Mouse (Mus musculus) NIH3T3 (cell line): Measurements from ENCODE around the gene Ppp1r13l.

Experiments
- DNase-seq: peaks from one replicate; pipeline ENCODE4 v3.0.0-alpha.2; 2012; ENCODE audit warnings: low read depth

Ppp1r13l gene

GRCm38 (mm10) chr7:19365376-19365775 lies 5.8 kb downstream of the Ppp1r13l start:
- no peak for DNase-seq

DNA sequence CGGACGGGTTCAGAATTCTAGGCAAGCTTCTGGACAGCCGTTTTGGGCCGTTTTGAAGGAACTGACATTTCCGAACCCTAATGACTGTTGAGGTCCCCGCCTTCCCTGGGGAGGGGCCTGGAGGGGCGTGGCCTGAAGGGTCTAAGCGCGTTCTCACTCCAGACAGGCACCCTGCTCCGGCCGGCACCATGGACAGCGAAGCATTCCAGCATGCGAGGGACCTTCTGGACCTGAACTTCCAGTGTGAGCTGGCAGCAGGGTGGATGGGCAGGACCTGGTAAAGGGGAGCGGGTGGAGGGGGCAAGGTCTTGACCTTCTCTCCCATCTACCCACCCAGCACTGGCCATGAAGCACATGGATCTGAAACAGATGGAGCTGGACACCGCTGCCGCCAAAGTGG lies 8.8 kb downstream of the Ppp1r13l start:
- peak; percentile 17 for DNase-seq

GRCm38 (mm10) chr7:19369823-19370425 lies 10.4 kb downstream of the Ppp1r13l start:
- DNase-seq: no peak

GRCm38 (mm10) chr7:19373367-19373766 lies 13.8 kb downstream of the Ppp1r13l start:
- DNase-seq: no peak

- no peak for DNase-seq
These were observed 15.8 kb downstream of the Ppp1r13l start for GRCm38 (mm10) chr7:19375368-19375767.

GRCm38 (mm10) chr7:19376019-19376418 lies 16.5 kb downstream of the Ppp1r13l start:
- no peak for DNase-seq

GRCm38 (mm10) chr7:19378049-19378448 lies 18.5 kb downstream of the Ppp1r13l start:
- DNase-seq: no peak

- peak; percentile 99 for DNase-seq
These were observed 22.0 kb downstream of the Ppp1r13l start, which contains the start of gene Ercc2 for GRCm38 (mm10) chr7:19381377-19382165. Gene Ercc2 (plus strand): TSS chr7:19382010.

DNA sequence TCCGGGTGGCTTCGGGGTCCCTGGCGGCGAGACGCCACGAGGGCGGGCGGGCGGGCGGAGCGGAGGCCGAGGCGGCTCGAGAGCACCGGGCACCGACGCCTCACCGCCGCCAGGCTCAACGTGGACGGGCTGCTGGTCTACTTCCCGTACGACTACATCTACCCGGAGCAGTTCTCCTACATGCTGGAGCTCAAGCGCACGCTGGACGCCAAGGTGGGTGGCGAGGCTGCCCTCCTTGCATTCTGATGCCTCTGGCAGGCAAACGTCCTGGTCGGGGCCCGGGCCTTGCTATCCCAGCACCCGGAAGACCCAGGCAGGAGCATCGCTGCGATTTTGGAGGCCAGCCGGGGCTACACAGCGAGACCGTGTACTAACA lies 22.6 kb downstream of the Ppp1r13l start:
- DNase-seq: no peak

DNA sequence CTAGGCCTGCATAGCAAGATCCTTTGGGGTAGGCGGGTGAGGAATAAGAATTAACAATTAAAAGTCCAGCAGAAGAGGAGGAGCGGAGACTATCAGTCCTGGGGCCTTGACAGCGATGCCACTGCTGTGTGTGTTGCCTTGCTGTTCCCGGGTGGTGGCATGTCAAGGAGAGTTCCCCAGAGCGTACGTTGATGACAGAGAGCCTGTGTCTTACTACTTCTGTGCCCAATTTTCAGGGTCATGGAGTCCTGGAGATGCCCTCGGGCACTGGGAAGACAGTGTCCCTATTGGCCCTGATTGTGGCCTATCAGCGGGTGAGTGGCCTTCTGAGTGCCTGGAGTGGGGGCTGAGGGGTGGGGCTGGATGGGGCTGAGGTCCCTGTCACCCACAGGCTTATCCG lies 24.2 kb downstream of the Ppp1r13l start:
- DNase-seq: no peak

GRCm38 (mm10) chr7:19388699-19389413 lies 29.3 kb downstream of the Ppp1r13l start:
- no peak for DNase-seq

- no peak for DNase-seq
These were observed 34.9 kb downstream of the Ppp1r13l start for GRCm38 (mm10) chr7:19394484-19394883.

DNA sequence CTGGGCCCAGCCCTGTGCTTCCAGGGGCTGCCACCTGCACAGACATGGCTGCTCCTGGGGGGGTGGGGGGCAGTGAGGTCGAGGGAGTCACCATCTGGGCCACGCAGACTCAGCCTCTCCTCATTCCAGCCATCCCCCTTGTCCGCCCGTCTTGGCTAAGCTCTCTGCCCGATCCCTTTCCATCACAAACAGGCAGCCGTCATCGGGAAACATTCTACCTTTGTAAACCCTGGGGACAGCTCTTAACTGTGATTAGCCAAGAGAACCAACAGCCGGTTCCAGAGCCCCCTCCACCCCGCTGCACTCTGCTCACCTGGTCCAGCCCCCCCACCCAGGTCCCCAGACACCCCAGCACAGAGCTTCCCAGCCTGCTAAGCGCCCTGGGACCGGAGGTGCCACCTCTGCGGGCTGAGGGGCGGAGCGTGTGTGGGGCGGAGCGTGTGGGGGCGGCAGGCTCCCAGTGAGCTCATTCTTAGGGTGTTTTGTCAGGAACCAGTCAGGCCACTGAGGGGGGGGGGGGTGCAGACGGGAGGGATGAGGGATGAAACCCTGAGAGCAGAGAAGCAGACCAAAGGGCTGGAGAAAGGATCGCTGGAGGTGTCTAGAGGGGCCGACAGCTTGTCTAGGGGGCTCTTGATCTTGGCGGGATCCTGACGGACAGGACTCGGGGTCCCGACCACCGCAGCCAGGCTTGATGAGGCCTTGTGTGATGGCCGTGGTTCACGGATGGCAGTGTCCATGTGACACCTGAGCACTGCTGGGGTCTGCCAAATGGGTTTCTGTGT lies 40.1 kb downstream of the Ppp1r13l start:
- peak; percentile 87 for DNase-seq

- DNase-seq: no peak
These were observed 41.4 kb downstream of the Ppp1r13l start for GRCm38 (mm10) chr7:19400946-19401345.

DNA sequence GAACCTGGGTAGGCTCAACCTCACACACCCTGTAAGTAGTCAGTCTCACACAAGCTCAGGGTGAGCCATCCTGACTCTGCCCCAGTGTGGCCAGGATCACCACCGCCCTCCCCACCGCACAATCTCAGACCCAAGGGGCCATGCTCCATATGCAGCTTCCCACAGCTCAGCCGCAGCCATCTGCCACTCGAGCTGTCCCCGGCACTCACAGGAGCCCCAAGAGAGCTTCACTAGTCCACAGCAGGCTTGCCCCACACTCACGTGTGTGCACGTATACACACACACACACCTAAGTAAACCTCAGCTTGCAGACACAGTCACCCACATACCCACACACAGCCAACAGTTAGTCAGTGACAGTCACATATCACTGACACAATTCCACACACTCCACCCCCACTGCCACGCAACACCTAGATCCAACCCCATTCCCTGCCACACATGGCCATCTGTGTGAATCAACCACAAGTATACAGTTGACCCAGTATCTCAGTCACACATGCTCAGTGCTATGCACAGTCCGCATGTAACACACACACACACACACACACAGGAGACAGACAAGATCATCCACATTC lies 43.1 kb downstream of the Ppp1r13l start:
- DNase-seq: no peak

DNA sequence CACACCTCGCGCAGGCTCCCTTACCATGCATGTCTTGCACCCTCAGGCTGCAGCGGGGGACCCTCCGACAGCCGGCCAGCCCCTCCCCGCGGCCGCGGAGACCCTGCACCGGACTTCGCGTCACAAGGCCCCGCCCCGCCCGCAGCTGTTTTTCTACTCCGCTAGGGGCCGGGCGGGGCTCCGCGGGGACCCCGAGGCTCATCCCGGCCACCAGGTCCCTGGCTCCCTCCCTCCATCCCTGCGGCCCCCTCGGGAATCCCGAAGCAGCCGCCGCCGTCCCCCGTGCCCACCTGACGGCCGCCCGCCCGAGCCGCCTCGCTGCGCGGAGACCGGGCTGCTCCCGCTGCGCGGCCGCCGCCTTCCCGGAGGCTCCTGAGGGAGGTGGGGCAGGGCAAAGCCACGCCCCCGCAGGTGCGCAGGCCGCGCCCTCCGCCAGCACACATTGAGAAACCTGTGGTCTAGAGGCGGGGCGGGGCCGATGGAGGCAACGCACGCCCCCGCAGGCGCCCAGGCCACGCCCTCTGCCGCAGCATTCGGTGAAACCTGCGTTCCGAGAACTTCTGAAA lies 44.3 kb downstream of the Ppp1r13l start, which contains the start of gene Klc3:
Gene Klc3, minus strand, starts transcription at position 374 of the 566 bp plus-strand sequence.
- no peak for DNase-seq

- DNase-seq: no peak
These were observed 44.9 kb downstream of the Ppp1r13l start, which contains the start of gene Ckm for GRCm38 (mm10) chr7:19404476-19404875. Gene Ckm (plus strand): TSS chr7:19404776.

DNA sequence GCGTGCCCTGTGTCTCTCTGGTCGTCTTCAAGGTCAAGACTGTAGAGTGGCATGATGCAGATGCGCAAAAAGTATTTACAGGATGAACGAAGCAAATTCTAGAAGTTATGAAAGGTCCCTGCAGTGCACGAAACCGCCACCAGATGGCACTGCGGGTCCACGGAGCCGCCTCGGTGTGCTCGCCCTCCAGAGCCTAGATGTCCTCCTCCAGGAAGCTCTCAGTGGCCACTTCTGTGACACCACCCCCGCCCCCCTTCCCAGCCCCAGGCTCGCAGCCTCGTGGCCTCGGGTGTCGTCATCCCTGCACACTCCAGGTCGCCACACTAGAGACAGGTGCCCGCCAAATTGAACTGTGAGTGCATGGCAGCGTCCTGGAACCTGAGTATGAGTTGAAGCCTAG lies 45.9 kb downstream of the Ppp1r13l start:
- DNase-seq: peak; percentile 89

DNA sequence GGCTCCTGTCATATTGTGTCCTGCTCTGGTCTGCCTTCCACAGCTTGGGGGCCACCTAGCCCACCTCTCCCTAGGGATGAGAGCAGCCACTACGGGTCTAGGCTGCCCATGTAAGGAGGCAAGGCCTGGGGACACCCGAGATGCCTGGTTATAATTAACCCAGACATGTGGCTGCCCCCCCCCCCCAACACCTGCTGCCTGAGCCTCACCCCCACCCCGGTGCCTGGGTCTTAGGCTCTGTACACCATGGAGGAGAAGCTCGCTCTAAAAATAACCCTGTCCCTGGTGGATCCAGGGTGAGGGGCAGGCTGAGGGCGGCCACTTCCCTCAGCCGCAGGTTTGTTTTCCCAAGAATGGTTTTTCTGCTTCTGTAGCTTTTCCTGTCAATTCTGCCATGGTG lies 50.2 kb downstream of the Ppp1r13l start:
- no peak for DNase-seq

DNA sequence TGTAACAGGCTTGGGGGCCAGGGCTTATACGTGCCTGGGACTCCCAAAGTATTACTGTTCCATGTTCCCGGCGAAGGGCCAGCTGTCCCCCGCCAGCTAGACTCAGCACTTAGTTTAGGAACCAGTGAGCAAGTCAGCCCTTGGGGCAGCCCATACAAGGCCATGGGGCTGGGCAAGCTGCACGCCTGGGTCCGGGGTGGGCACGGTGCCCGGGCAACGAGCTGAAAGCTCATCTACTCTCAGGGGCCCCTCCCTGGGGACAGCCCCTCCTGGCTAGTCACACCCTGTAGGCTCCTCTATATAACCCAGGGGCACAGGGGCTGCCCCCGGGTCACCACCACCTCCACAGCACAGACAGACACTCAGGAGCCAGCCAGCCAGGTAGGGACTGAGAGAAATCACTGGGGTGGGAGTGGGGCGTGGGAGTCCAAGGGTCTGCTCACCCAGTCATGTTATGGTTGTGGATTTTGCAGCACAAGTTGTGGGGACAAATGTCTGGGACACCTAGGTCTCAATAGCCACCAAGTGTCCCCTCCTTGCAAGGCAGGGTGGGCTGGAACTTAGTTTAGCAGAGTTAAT lies 51.3 kb downstream of the Ppp1r13l start:
- DNase-seq: no peak

DNA sequence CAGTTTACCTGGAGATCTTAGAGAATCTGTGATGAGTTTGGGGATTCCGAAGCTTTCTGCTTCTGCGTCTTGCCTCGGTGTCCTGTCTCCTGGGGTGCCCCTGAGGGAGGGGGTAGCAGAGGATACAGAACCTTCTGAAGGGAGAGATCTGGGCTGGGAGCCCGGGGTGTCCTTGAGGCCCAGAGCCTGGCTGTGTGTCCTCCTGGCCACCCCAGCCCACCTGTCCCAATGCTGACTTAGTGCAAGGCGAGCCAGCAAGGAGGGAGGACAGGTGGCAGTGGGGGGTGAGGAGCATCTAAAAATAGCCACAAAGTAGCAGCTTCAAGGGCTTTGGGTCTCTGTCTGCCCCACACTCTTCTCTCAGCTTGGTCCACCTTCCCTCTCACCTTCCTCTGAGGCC lies 52.2 kb downstream of the Ppp1r13l start:
- no peak for DNase-seq
